Mouse (Mus musculus) liver, postnatal 0 days (tissue): ENCODE measurements at regions not wholly inside any gene's neighbourhood (a gene's known extent, or its start where the extent isn't known, plus 50 kb on each side); places are given as distances from the start of the nearest gene placed in this dataset.

Source experiments
- CTCF ChIP-seq: sonication (generic); IDR thresholded peaks from 2 replicates; pipeline ENCODE4 v1.5.1; 2016; ENCODE audit warnings: antibody characterized with exemption, low read depth
- EP300 ChIP-seq: IDR thresholded peaks from 2 replicates; pipeline ENCODE4 v1.6.1; 2016; ENCODE audit warnings: antibody characterized with exemption, low read depth, mild to moderate bottlenecking

GRCm38 (mm10) chr1:146260400-146260799, 234.2 kb upstream of the Brinp3 start:
- TF ChIP-seq EP300, result no peak
- TF ChIP-seq CTCF, result no peak
